Mouse (Mus musculus): ENCODE data around the gene Nkx2-4. TPM values are rescaled to one million over a fixed set of nuclear protein-coding genes. Genes with fewer than 3 reads are reported as not detected.

Gene Nkx2-4
- total RNA-seq, 2 experiments from 2014 or later: not detected

Other genes starting within 250 kb of the Nkx2-4 start
- 10 to 100 TPM; 27.1 to 30.8 TPM for gene Kiz, start 229.6 kb downstream of the Nkx2-4 start, total RNA-seq (2021)
- 10 to 100 TPM; 38.6 to 47.5 TPM for gene Xrn2, start 72.4 kb downstream of the Nkx2-4 start, total RNA-seq (2021)
- under 1 TPM; 0.65 to 0.78 TPM for gene Nkx2-2, start 108.8 kb upstream of the Nkx2-4 start, total RNA-seq (2021)

All from gastrocnemius, postnatal 4 days (tissue).